Mouse (Mus musculus) Patski (cell line): Measurements from ENCODE around the gene Cyb5r2. TPM values are rescaled to one million over a fixed set of nuclear protein-coding genes. Genes with fewer than 3 reads are reported as not detected.

Source experiments
- ATAC-seq: fragments of 100-300 bp; one replicate; pipeline ENCODE4 v1.8.0; 2021
- CTCF ChIA-PET: fragments of 350-600 bp; sonication (Branson Sonifier 250); formaldehyde crosslinking; loops from one replicate; lab custom pipeline; 2022; ENCODE audit warnings: inconsistent platforms; lab: Charles Lee
- POLR2A ChIA-PET: fragments of 350-600 bp; sonication (Branson Sonifier 250); formaldehyde crosslinking; loops from one replicate; lab custom pipeline; 2022; ENCODE audit warnings: antibody characterized with exemption, inconsistent platforms; lab: Charles Lee
- DNase-seq: peaks from one replicate; pipeline ENCODE4 v3.0.0-alpha.2; 2011; ENCODE audit warnings: low read depth, low spot score
- H3K27me3 ChIP-seq: fragments of 371-371 bp; one replicate; pipeline ENCODE4 v1.5.1; 2021
- CTCF ChIP-seq: fragments of 100-300 bp; IDR thresholded peaks from one replicate; pipeline ENCODE4 v1.5.1; 2021
- in situ Hi-C: fragments of 300-500 bp; cut with MboI; formaldehyde crosslinking; loops from 3 replicates; pipeline ENCODE4 v1.11.1; 2018; ENCODE audit warnings: low pct_unique_long_range_greater_than_20kb, mixed read lengths
- polyA plus RNA-seq: library from polyadenylated mRNA; unstranded; gene quantifications from one replicate; pipeline ENCODE4 v1.2.3, GENCODE M21; 2021

Cyb5r2 gene
- not detected for polyA plus RNA-seq

- no peak for TF ChIP-seq CTCF
- DNase-seq (no peak), ATAC-seq (no peak)
- in situ Hi-C loops = no loop called here
- no peaks in the 10 kb centered on the region for H3K27me3 ChIP-seq
- ChIA-PET POLR2A (no interaction called here), CTCF (interaction anchor here (2.0 kb wide), 1 partner anchor 9 kb away, joined by 5 read pairs; no protein-coding TSS in a partner anchor)
These were observed at the start of gene Cyb5r2 for GRCm38 (mm10) chr7:107757308-107758151. Gene Cyb5r2, minus strand, starts transcription at chr7:107758032.

GRCm38 (mm10) chr7:107802138-107802537 is 44.3 kb upstream of the Cyb5r2 start:
- peaks cover 16% of the 10 kb centered on the region for H3K27me3 ChIP-seq
- CTCF ChIA-PET = no interaction called here
- POLR2A ChIA-PET = no interaction called here
- DNase-seq (no peak), ATAC-seq (no peak)
- TF ChIP-seq CTCF = no peak
- in situ Hi-C loops = no loop called here

- no peak for ATAC-seq
- peaks cover 18% of the 10 kb centered on the region for H3K27me3 ChIP-seq
- ChIA-PET POLR2A (no interaction called here), CTCF (no interaction called here)
- in situ Hi-C loops = no loop called here
- no peak for DNase-seq
- TF ChIP-seq CTCF = no peak
These were observed 43.3 kb upstream of the Cyb5r2 start, which contains the start of gene Ovch2 for GRCm38 (mm10) chr7:107801108-107801507. Gene Ovch2, minus strand, starts transcription at chr7:107801208.

GRCm38 (mm10) chr7:107796500-107796899 is 38.7 kb upstream of the Cyb5r2 start:
- in situ Hi-C loops = no loop called here
- ATAC-seq = no peak
- H3K27me3 ChIP-seq = peaks cover 32% of the 10 kb centered on the region
- DNase-seq = no peak
- TF ChIP-seq CTCF = no peak
- ChIA-PET CTCF (interaction anchor here (1.5 kb wide), 1 partner anchor 18 kb away, joined by 3 read pairs; no protein-coding TSS in a partner anchor), POLR2A (no interaction called here)

- no peak for DNase-seq
- CTCF ChIA-PET = interaction anchor here (0.8 to 2.7 kb wide), 4 partner anchors 10 to 125 kb away, joined by 3 to 16 read pairs (median 8); no protein-coding TSS in a partner anchor
- POLR2A ChIA-PET = no interaction called here
- ATAC-seq = no peak
- in situ Hi-C loops = no loop called here
- peaks cover 3% of the 10 kb centered on the region for H3K27me3 ChIP-seq
- peak; percentile 69 for TF ChIP-seq CTCF
These were observed 30.3 kb upstream of the Cyb5r2 start for GRCm38 (mm10) chr7:107787977-107788620.

GRCm38 (mm10) chr7:107779611-107780010 is 21.8 kb upstream of the Cyb5r2 start:
- in situ Hi-C loops = no loop called here
- CTCF ChIA-PET = interaction anchor here (0.9 to 3.9 kb wide), 6 partner anchors 8 to 118 kb away, joined by 3 to 26 read pairs (median 4); no protein-coding TSS in a partner anchor
- ATAC-seq (no peak), DNase-seq (no peak)
- TF ChIP-seq CTCF = peak; percentile 50
- no peaks in the 10 kb centered on the region for H3K27me3 ChIP-seq
- POLR2A ChIA-PET = no interaction called here

GRCm38 (mm10) chr7:107778216-107778615 is 20.4 kb upstream of the Cyb5r2 start:
- in situ Hi-C loops = no loop called here
- no peak for TF ChIP-seq CTCF
- ATAC-seq (no peak), DNase-seq (no peak)
- CTCF ChIA-PET = interaction anchor here (1.0 to 3.9 kb wide), 5 partner anchors 10 to 69 kb away, joined by 3 to 13 read pairs (median 4); no protein-coding TSS in a partner anchor
- POLR2A ChIA-PET = no interaction called here
- H3K27me3 ChIP-seq = no peaks in the 10 kb centered on the region

- peaks cover 10% of the 10 kb centered on the region for H3K27me3 ChIP-seq
- in situ Hi-C loops = no loop called here
- ChIA-PET POLR2A (no interaction called here), CTCF (no interaction called here)
- TF ChIP-seq CTCF = no peak
- ATAC-seq (no peak), DNase-seq (no peak)
These were observed 13.0 kb upstream of the Cyb5r2 start for GRCm38 (mm10) chr7:107770812-107771211.

- no peak for TF ChIP-seq CTCF
- ATAC-seq = no peak
These were observed 1.1 kb downstream of the Cyb5r2 start for GRCm38 (mm10) chr7:107756748-107757147.

GRCm38 (mm10) chr7:107755905-107756304 is 1.9 kb downstream of the Cyb5r2 start:
- DNase-seq = no peak
- ATAC-seq = no peak
- in situ Hi-C loops = no loop called here
- ChIA-PET CTCF (no interaction called here), POLR2A (no interaction called here)
- no peaks in the 10 kb centered on the region for H3K27me3 ChIP-seq
- TF ChIP-seq CTCF = no peak

More at GRCm38 (mm10) chr7:107756748-107757147, 1.1 kb downstream of the Cyb5r2 start:
- H3K27me3 ChIP-seq = no peaks in the 10 kb centered on the region
- ChIA-PET POLR2A (no interaction called here), CTCF (no interaction called here)
- in situ Hi-C loops = no loop called here
- DNase-seq = no peak
